Mouse (Mus musculus): ENCODE data around the gene Gnpat.

GRCm38 (mm10) chr8:124936699-124937098 lies 73.9 kb downstream of the Gnpat start:
- TF ChIP-seq CEBPB (IDR thresholded peaks at IDR 0.05; ENCODE audit: insufficient read depth, poor library complexity, severe bottlenecking), result no peak
- TF ChIP-seq E2F4 (IDR thresholded peaks at IDR 0.05; ENCODE audit: insufficient read depth), result no peak
- TF ChIP-seq MYOD1 (IDR thresholded peaks at IDR 0.05; ENCODE audit: control insufficient read depth in 1 of 3, insufficient read length in 2 of 3, low read depth in 2 of 3), result no peak
- TF ChIP-seq POLR2A (IDR thresholded peaks at IDR 0.05; ENCODE audit: insufficient read length, low read depth), result no peak
- TF ChIP-seq MYOG (IDR thresholded peaks at IDR 0.05; ENCODE audit: control insufficient read depth in 1 of 3, insufficient read depth in 1 of 3, insufficient read length in 2 of 3, low read depth in 2 of 3), result no peak
- TF ChIP-seq POLR2AphosphoS2 (IDR thresholded peaks at IDR 0.05; ENCODE audit: insufficient read length, low read depth), result no peak
- no peak for TF ChIP-seq USF1 (IDR thresholded peaks at IDR 0.05; ENCODE audit: low read depth)
- no peak for TF ChIP-seq REST (IDR thresholded peaks at IDR 0.05; ENCODE audit: insufficient read depth, insufficient read length)
- no peak for TF ChIP-seq TCF12 (IDR thresholded peaks at IDR 0.05; ENCODE audit: insufficient read depth, poor library complexity, severe bottlenecking)
- no peak for TF ChIP-seq TCF3 (IDR thresholded peaks at IDR 0.05; ENCODE audit: insufficient read length, low read depth)
- TF ChIP-seq MAX (IDR thresholded peaks at IDR 0.05; ENCODE audit: low read depth), result no peak
- TF ChIP-seq SRF (IDR thresholded peaks at IDR 0.05; ENCODE audit: control insufficient read depth, insufficient read length, low read depth), result no peak
